Mouse (Mus musculus) kidney, embryonic 15.5 days (tissue): Measurements from ENCODE around the gene Olfr341. TPM values are rescaled to one million over a fixed set of nuclear protein-coding genes. Genes with fewer than 3 reads are reported as not detected.

Experiments used
- ATAC-seq: fragments of 200-750 bp; cut with Nextera tagmentation; replicated peaks from 2 replicates; pipeline ENCODE4 v1.8.0; 2017; ENCODE audit warnings: moderate TSS enrichment; ENCODE audit not compliant: low FRiP score
- H3K27ac ChIP-seq: fragments of 300-500 bp; sonication (generic); 2 replicates; pipeline ENCODE4 v1.5.1; 2015; ENCODE audit warnings: mild to moderate bottlenecking, inconsistent platforms
- H3K27me3 ChIP-seq: fragments of 300-500 bp; sonication (generic); 2 replicates; pipeline ENCODE4 v1.6.1; 2015; ENCODE audit warnings: inconsistent platforms
- H3K36me3 ChIP-seq: fragments of 300-500 bp; sonication (generic); 2 replicates; pipeline ENCODE4 v1.6.1; 2015; ENCODE audit warnings: inconsistent platforms
- H3K4me1 ChIP-seq: fragments of 300-500 bp; sonication (generic); 2 replicates; pipeline ENCODE4 v1.6.1; 2015; ENCODE audit warnings: inconsistent platforms
- H3K4me2 ChIP-seq: fragments of 300-500 bp; sonication (generic); 2 replicates; pipeline ENCODE4 v1.6.1; 2015; ENCODE audit warnings: moderate library complexity, mild to moderate bottlenecking, inconsistent platforms
- H3K4me3 ChIP-seq: fragments of 300-500 bp; sonication (generic); replicated peaks from 2 replicates; pipeline ENCODE4 v1.5.1; 2015; ENCODE audit warnings: mild to moderate bottlenecking, inconsistent platforms
- H3K9ac ChIP-seq: fragments of 300-500 bp; sonication (generic); 2 replicates; pipeline ENCODE4 v1.6.1; 2015; ENCODE audit warnings: mild to moderate bottlenecking, inconsistent platforms
- H3K9me3 ChIP-seq: fragments of 300-500 bp; sonication (generic); replicated peaks from 2 replicates; pipeline ENCODE4 v1.6.1; 2016; ENCODE audit warnings: inconsistent platforms
- WGBS: fragments of 180-500 bp; shearing (Covaris S2); methylation state at CpG from one replicate; pipeline ENCODE4 v1.1.7; 2015; ENCODE audit warnings: mixed read lengths; 5-methylcytosine and 5-hydroxymethylcytosine counted together
- polyA plus RNA-seq: library from polyadenylated mRNA; unstranded; fragments of >200 nt; fragmentation: Nextera tagmentation; extraction: Ambion mirVana; gene quantifications from 2 replicates; pipeline ENCODE4 v1.2.1, GENCODE M21; 2015

Gene Olfr341
- polyA plus RNA-seq = not detected in 2 replicates

GRCm38 (mm10) chr2:36482368-36482767 lies at the start of gene Olfr341:
Olfr341 (minus strand) TSS chr2:36482468.
- Histone ChIP-seq H3K9me3 (no peaks in the 10 kb centered on the region), H3K4me2 (no peak within 1 kb of the TSS), H3K4me3 (no peak within 1 kb of the TSS), H3K27me3 (no peaks in the 10 kb centered on the region), H3K4me1 (no peaks in the 10 kb centered on the region), H3K27ac (no peak within 1 kb of the TSS), H3K36me3 (no peaks in the 10 kb centered on the region), H3K9ac (no peak within 1 kb of the TSS)
- ATAC-seq = no peak

- Histone ChIP-seq H3K36me3 (no peaks in the 10 kb centered on the region), H3K27me3 (no peaks in the 10 kb centered on the region), H3K4me3 (no peak within 1 kb of the TSS), H3K9ac (no peak within 1 kb of the TSS), H3K4me1 (no peaks in the 10 kb centered on the region), H3K9me3 (no peaks in the 10 kb centered on the region; the same call in none of the 2 replicates), H3K27ac (no peak within 1 kb of the TSS), H3K4me2 (no peak within 1 kb of the TSS)
- no peak for ATAC-seq
- 78% methylated on average over 3 of the region's 3 CpGs for WGBS
These were observed 42.4 kb upstream of the Olfr341 start, which contains the start of gene Olfr342 for GRCm38 (mm10) chr2:36524698-36525097. Olfr342 (plus strand) TSS chr2:36524998.

- H3K36me3 ChIP-seq = no peaks in the 10 kb centered on the region
- H3K4me2 ChIP-seq = no peak overlapping the region
- H3K4me1 ChIP-seq = no peaks in the 10 kb centered on the region
- H3K4me3 ChIP-seq = no peak overlapping the region
- H3K9ac ChIP-seq = no peak overlapping the region
- ATAC-seq = no peak
- no peaks in the 10 kb centered on the region for H3K9me3 ChIP-seq
- no peak overlapping the region for H3K27ac ChIP-seq
- no peaks in the 10 kb centered on the region for H3K27me3 ChIP-seq
These were observed 8.6 kb downstream of the Olfr341 start for GRCm38 (mm10) chr2:36473634-36474033.

- no peaks in the 10 kb centered on the region for H3K27me3 ChIP-seq
- H3K4me1 ChIP-seq = no peaks in the 10 kb centered on the region
- H3K9ac ChIP-seq = no peak within 1 kb of the TSS
- no peaks in the 10 kb centered on the region for H3K36me3 ChIP-seq
- no peak within 1 kb of the TSS for H3K4me2 ChIP-seq
- 60% methylated on average over 1 of the region's 1 CpGs for WGBS
- H3K4me3 ChIP-seq = no peak within 1 kb of the TSS
- H3K9me3 ChIP-seq = no peaks in the 10 kb centered on the region
- H3K27ac ChIP-seq = no peak within 1 kb of the TSS
- ATAC-seq = no peak
These were observed 30.0 kb downstream of the Olfr341 start, which contains the start of gene Olfr340 for GRCm38 (mm10) chr2:36452287-36452686. Olfr340 (plus strand) TSS chr2:36452587.

Other genes starting within 250 kb of the Olfr341 start
- not detected in 2 replicates for gene Olfr338, start 108.9 kb downstream of the Olfr341 start, polyA plus RNA-seq
- gene Olfr339, start 63.5 kb downstream of the Olfr341 start, polyA plus RNA-seq = not detected in 2 replicates
- not detected in 2 replicates for gene Olfr340, start 29.9 kb downstream of the Olfr341 start, polyA plus RNA-seq
- gene Olfr342, start 42.5 kb upstream of the Olfr341 start, polyA plus RNA-seq = not detected in 2 replicates
- not detected in 2 replicates for gene Olfr344, start 84.2 kb upstream of the Olfr341 start, polyA plus RNA-seq
- not detected in 2 replicates for gene Olfr345, start 157.6 kb upstream of the Olfr341 start, polyA plus RNA-seq
- gene Olfr346, start 203.3 kb upstream of the Olfr341 start, polyA plus RNA-seq = not detected in 2 replicates
- not detected in 2 replicates for gene Olfr347, start 249.4 kb upstream of the Olfr341 start, polyA plus RNA-seq